Mouse (Mus musculus) E14TG2a.4 (cell line): ENCODE results near the gene Dgkz.

Source experiments
- H3K27me3 ChIP-seq: 2 replicates; pipeline ENCODE4 v1.6.1; 2014; ENCODE audit warnings: low read length, control low read depth; ENCODE audit not compliant: insufficient read depth
- H3K36me3 ChIP-seq: 2 replicates; pipeline ENCODE4 v1.6.1; 2014; ENCODE audit warnings: low read length, control low read depth; ENCODE audit not compliant: insufficient read depth
- H3K4me1 ChIP-seq: replicated peaks from 2 replicates; pipeline ENCODE4 v1.6.1; 2014; ENCODE audit warnings: low read depth, low read length, control low read depth
- H3K4me3 ChIP-seq: replicated peaks from 2 replicates; pipeline ENCODE4 v1.5.1; 2014; ENCODE audit warnings: mild to moderate bottlenecking, low read length
- H3K9me3 ChIP-seq: 2 replicates; pipeline ENCODE4 v1.6.1; 2014; ENCODE audit warnings: low read length, control low read depth
- CTCF ChIP-seq: conservative IDR thresholded peaks from 2 replicates; pipeline ENCODE4 v1.5.1; 2014; ENCODE audit warnings: low read length
- NANOG ChIP-seq: IDR thresholded peaks from 2 replicates; pipeline ENCODE4 v1.6.1; 2014; ENCODE audit warnings: borderline replicate concordance, low read length, mixed read lengths
- POU5F1 ChIP-seq: IDR thresholded peaks from 2 replicates; pipeline ENCODE4 v1.6.1; 2014; ENCODE audit warnings: low read length, borderline replicate concordance

Dgkz gene

DNA sequence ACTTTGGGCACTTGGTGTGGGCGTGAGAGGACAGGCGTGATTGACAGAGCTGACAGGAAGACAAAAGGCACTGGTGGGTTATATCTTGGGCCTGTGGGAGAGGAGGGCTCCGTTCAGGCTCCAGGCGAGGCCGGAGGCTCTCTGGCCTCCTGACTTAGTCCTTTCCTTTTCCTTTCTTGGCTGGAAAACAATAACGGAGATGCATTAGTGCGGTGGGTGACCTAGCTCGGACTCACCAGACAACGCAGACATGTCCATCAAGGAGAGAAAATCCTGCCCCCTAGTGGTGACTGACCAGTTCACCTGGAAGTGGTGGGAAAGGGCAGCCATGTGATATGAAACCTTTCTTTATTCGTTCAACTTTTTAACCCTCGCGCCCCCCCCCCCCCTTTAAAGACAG is 45.7 kb downstream of the Dgkz start:
- Histone ChIP-seq H3K27me3 (peaks cover 42% of the 10 kb centered on the region), H3K9me3 (no peaks in the 10 kb centered on the region), H3K4me1 (peaks cover 87% of the 10 kb centered on the region), H3K36me3 (peaks cover 22% of the 10 kb centered on the region), H3K4me3 (peak overlapping the region; percentile 86)
- TF ChIP-seq CTCF (peak; percentile 70), NANOG (no peak)

DNA sequence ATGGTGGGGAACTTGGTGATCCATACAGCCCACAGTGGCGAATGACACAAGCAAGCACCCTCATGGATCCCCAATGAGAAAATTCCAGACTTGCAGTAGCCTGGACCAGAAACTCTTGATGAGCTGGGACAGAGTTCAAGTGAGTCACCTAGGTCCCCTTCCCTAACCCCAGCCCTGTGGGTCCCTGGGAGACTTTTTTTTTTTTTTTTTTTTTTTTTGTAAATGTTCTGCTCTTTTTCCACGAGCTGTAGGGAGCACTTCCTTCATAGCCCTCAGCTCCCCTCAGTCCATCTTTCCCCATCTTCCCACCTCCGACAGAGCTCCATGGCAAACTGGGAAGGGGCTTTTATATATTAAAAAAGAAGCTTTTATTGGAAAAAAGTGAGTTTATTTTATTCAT is 46.2 kb downstream of the Dgkz start:
- Histone ChIP-seq H3K4me1 (peaks cover 87% of the 10 kb centered on the region), H3K4me3 (peak overlapping the region; percentile 86; the same call in 1 of the 2 replicates), H3K36me3 (peaks cover 17% of the 10 kb centered on the region), H3K9me3 (no peaks in the 10 kb centered on the region), H3K27me3 (peaks cover 46% of the 10 kb centered on the region)
- TF ChIP-seq CTCF = no peak
- no peak for TF ChIP-seq POU5F1
- TF ChIP-seq NANOG = no peak

DNA sequence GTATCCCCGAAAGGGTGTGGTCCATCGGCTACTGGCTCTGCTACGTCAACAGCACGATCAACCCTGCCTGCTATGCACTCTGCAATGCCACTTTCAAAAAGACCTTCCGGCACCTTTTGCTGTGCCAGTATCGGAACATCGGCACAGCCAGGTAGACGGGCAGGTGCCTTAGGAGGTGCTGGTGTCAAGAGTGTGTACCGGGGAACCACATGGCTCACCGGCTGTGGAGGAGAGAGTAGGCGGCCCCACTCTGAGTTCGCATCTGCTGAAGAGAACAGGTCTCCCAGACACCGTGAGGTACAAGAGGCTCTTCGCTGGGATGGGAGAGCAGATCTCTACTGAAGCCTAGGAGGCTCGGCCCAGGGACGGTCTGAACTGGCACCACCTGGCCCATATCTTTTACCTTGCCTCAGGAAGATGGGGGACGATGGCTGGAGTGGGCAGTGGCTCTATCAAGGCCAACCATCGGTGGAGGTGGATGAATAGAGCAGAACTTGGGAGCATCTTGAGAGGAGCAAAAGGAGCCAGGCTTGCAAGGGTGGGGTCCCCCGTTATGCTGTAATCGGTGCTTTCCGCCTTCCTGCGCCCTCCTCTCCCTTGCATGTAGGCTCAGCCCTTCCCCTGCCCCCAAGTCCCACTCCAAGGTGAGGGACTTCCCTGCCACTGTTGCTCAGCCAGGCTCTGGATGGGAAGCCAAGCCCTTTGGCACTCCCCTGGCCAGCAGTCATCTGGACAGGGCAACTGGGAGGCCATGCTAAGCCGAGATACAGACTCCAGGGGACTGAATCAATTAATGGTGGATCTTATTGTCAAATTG is 46.9 kb downstream of the Dgkz start:
- H3K4me3 ChIP-seq = peak overlapping the region; percentile 74
- peaks cover 85% of the 10 kb centered on the region for H3K4me1 ChIP-seq
- H3K36me3 ChIP-seq = peaks cover 10% of the 10 kb centered on the region
- peaks cover 53% of the 10 kb centered on the region for H3K27me3 ChIP-seq
- TF ChIP-seq POU5F1 (no peak), NANOG (no peak), CTCF (no peak)
- no peaks in the 10 kb centered on the region for H3K9me3 ChIP-seq

GRCm38 (mm10) chr2:91927826-91928533 is 47.7 kb downstream of the Dgkz start:
- TF ChIP-seq CTCF (peak; percentile 64), NANOG (no peak), POU5F1 (no peak)
- no peaks in the 10 kb centered on the region for H3K9me3 ChIP-seq
- H3K4me3 ChIP-seq = peak overlapping the region; percentile 74
- peaks cover 2% of the 10 kb centered on the region; the same call in 1 of the 2 replicates for H3K36me3 ChIP-seq
- H3K4me1 ChIP-seq = peaks cover 85% of the 10 kb centered on the region
- peaks cover 60% of the 10 kb centered on the region for H3K27me3 ChIP-seq

DNA sequence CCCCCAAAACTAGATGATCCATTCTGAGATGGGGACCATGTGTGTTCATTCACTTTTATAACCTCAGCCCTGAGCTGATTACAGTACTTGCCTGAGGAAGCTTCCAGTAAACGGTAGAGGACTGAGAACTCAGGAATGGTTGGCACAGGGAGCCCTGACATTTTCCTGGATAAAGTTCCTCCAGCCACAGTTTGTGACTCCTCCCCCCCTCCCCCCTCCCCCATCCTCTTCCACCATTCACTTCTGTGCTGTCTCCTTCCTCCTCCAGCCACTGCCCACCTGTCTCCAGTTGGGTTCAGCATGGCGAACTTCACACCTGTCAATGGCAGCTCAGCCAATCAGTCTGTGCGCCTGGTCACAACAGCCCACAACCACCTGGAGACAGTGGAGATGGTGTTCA is 48.7 kb downstream of the Dgkz start, which contains the start of gene Chrm4:
TSS of gene Chrm4 (plus strand) at position 301 of the 400 bp plus-strand sequence.
- H3K27me3 ChIP-seq = peaks cover 71% of the 10 kb centered on the region
- peak within 1 kb of the TSS; percentile 74 for H3K4me3 ChIP-seq
- no peaks in the 10 kb centered on the region for H3K9me3 ChIP-seq
- TF ChIP-seq CTCF (no peak), NANOG (no peak), POU5F1 (no peak)
- H3K4me1 ChIP-seq = peaks cover 89% of the 10 kb centered on the region
- H3K36me3 ChIP-seq = no peaks in the 10 kb centered on the region

DNA sequence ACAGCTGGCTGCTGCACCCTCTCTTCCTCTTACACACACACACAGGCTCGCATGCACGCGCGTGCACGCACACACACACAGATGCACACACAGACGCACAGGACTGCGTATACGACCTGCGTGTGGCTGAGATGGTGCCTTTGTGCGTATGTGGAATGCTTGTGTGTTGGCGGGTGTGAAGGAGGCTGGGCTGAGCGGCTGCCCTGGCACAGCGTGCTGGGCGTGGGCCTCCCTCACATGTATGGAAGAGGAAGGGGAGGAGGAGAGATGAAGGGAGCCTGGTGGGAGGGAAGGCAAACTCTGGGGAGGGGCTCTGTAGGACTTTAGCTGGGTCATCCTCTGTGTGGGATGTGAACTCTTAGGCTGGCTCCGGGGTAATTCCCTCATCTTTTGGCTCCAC is 50.2 kb downstream of the Dgkz start:
- H3K9me3 ChIP-seq = no peaks in the 10 kb centered on the region
- peaks cover 93% of the 10 kb centered on the region for H3K4me1 ChIP-seq
- peak overlapping the region; percentile 39 for H3K4me3 ChIP-seq
- peaks cover 86% of the 10 kb centered on the region for H3K27me3 ChIP-seq
- no peaks in the 10 kb centered on the region for H3K36me3 ChIP-seq
- TF ChIP-seq CTCF = no peak
- no peak for TF ChIP-seq NANOG
- no peak for TF ChIP-seq POU5F1

- TF ChIP-seq NANOG = no peak
- TF ChIP-seq CTCF = no peak
- no peak for TF ChIP-seq POU5F1
- peaks cover 87% of the 10 kb centered on the region for H3K4me1 ChIP-seq
- no peaks in the 10 kb centered on the region for H3K9me3 ChIP-seq
- H3K27me3 ChIP-seq = peaks cover 92% of the 10 kb centered on the region
- H3K36me3 ChIP-seq = no peaks in the 10 kb centered on the region
- peak overlapping the region; percentile 39; the same call in 1 of the 2 replicates for H3K4me3 ChIP-seq
These were observed 50.9 kb downstream of the Dgkz start for GRCm38 (mm10) chr2:91924726-91925125.

GRCm38 (mm10) chr2:91923415-91924337 is 52.0 kb downstream of the Dgkz start:
- no peaks in the 10 kb centered on the region for H3K9me3 ChIP-seq
- no peak for TF ChIP-seq POU5F1
- peak; percentile 48 for TF ChIP-seq CTCF
- peaks cover 3% of the 10 kb centered on the region for H3K36me3 ChIP-seq
- H3K4me3 ChIP-seq = peak overlapping the region; percentile 83
- peaks cover 80% of the 10 kb centered on the region for H3K4me1 ChIP-seq
- H3K27me3 ChIP-seq = peaks cover 85% of the 10 kb centered on the region
